Mouse (Mus musculus) gastrocnemius, postnatal 25 days (tissue): ENCODE results near the gene Sctr. TPM values are rescaled to one million over a fixed set of nuclear protein-coding genes. Genes with fewer than 3 reads are reported as not detected.

ENCODE experiments used
- DNase-seq: peaks from one replicate; pipeline ENCODE4 v3.0.0; 2022
- long read RNA-seq, 2 experiments: library from polyadenylated mRNA; stranded (forward); transcript quantifications; one replicate each; pipeline ENCODE4 v2.0.0; 2021
- total RNA-seq, 2 experiments: library from RNA; stranded (reverse); gene quantifications; 1 replicate in 1 of 2; 2 replicates in 1 of 2; pipeline ENCODE4 v1.2.3; 2021

The Sctr gene
- 1 to 10 TPM; 3.0 to 3.8 TPM for total RNA-seq
- long read RNA-seq, experiment 1, partial matches to known transcripts, result 13 of 20 reads
- long read RNA-seq, experiment 1, other reads (novel, unspliced or antisense), result 7 of 20 reads
- long read RNA-seq, experiment 2, partial matches to known transcripts, result 15 of 19 reads
- long read RNA-seq, experiment 2, other reads (novel, unspliced or antisense), result 4 of 19 reads

GRCm38 (mm10) chr1:120006844-120007790, at the start of gene Sctr:
Gene Sctr, plus strand, starts transcription at chr1:120006894.
- no peak for DNase-seq

- DNase-seq, result no peak
Observed at GRCm38 (mm10) chr1:119957716-119958222, 48.9 kb upstream of the Sctr start.

- no peak for DNase-seq
Observed at GRCm38 (mm10) chr1:119959464-119959863, 47.2 kb upstream of the Sctr start.

GRCm38 (mm10) chr1:119959920-119960319, 46.8 kb upstream of the Sctr start:
- no peak for DNase-seq

- DNase-seq, result no peak
Observed at GRCm38 (mm10) chr1:119965804-119966514, 40.7 kb upstream of the Sctr start.

- no peak for DNase-seq
Observed at GRCm38 (mm10) chr1:119973117-119973516, 33.6 kb upstream of the Sctr start.

GRCm38 (mm10) chr1:119975141-119975540, 31.6 kb upstream of the Sctr start:
- DNase-seq, result no peak

GRCm38 (mm10) chr1:119986555-119986954, 20.1 kb upstream of the Sctr start:
- no peak for DNase-seq

GRCm38 (mm10) chr1:119996798-119997581, 9.7 kb upstream of the Sctr start, which contains the start of gene Cfap221:
Gene Cfap221, minus strand, starts transcription at chr1:119997234.
- peak; percentile 8 for DNase-seq

- DNase-seq, result no peak
Observed at GRCm38 (mm10) chr1:119997644-119998043, 9.1 kb upstream of the Sctr start.

GRCm38 (mm10) chr1:120007851-120008588, 1.3 kb downstream of the Sctr start:
- no peak for DNase-seq

GRCm38 (mm10) chr1:120012638-120013037, 5.9 kb downstream of the Sctr start:
- DNase-seq, result no peak

GRCm38 (mm10) chr1:120013111-120013510, 6.4 kb downstream of the Sctr start:
- DNase-seq, result peak; percentile 35

GRCm38 (mm10) chr1:120016240-120016639, 9.5 kb downstream of the Sctr start:
- DNase-seq, result no peak

- no peak for DNase-seq
Observed at GRCm38 (mm10) chr1:120018900-120019299, 12.2 kb downstream of the Sctr start.

- no peak for DNase-seq
Observed at GRCm38 (mm10) chr1:120019428-120019827, 12.7 kb downstream of the Sctr start.

- no peak for DNase-seq
Observed at GRCm38 (mm10) chr1:120020322-120020897, 13.7 kb downstream of the Sctr start.

- no peak for DNase-seq
Observed at GRCm38 (mm10) chr1:120021951-120022350, 15.3 kb downstream of the Sctr start.

GRCm38 (mm10) chr1:120024331-120025049, 17.8 kb downstream of the Sctr start:
- DNase-seq, result no peak

- peak; percentile 41 for DNase-seq
Observed at GRCm38 (mm10) chr1:120025050-120025439, 18.4 kb downstream of the Sctr start.
